Mouse (Mus musculus): Measurements from ENCODE around the gene Vcp.

GRCm38 (mm10) chr4:42943341-42943740 lies 57.0 kb downstream of the Vcp start:
- no peak for TF ChIP-seq CTCF (IDR thresholded peaks at IDR 0.05; ENCODE audit: low read depth, low read length)
- no peak for TF ChIP-seq POLR2A (IDR thresholded peaks at IDR 0.05; ENCODE audit: insufficient read depth, low read length)

Data from ES-Bruce4 (cell line).